Mouse (Mus musculus) cortical plate, adult 2 months (tissue): ENCODE results near the gene Psmd2.

Experiments
- CTCF ChIP-seq: fragments of 200-500 bp; IDR thresholded peaks from 2 replicates; pipeline ENCODE4 v1.5.1; 2011; ENCODE audit warnings: mild to moderate bottlenecking, control low read depth, low read length; ENCODE audit not compliant: insufficient read depth; ENCODE audit errors: extremely low read depth
- POLR2A ChIP-seq: fragments of 200-500 bp; IDR thresholded peaks from 2 replicates; pipeline ENCODE4 v1.6.1; 2011; ENCODE audit warnings: mild to moderate bottlenecking, low read length, control low read depth; ENCODE audit not compliant: insufficient read depth; ENCODE audit errors: extremely low read depth

- TF ChIP-seq CTCF (no peak), POLR2A (no peak)
Measured at GRCm38 (mm10) chr16:20621191-20621990, 30.1 kb upstream of the Psmd2 start, which contains the start of gene Camk2n2.
